ENCODE assay signal across 8 mouse cellular contexts in the genomic region with DNA sequence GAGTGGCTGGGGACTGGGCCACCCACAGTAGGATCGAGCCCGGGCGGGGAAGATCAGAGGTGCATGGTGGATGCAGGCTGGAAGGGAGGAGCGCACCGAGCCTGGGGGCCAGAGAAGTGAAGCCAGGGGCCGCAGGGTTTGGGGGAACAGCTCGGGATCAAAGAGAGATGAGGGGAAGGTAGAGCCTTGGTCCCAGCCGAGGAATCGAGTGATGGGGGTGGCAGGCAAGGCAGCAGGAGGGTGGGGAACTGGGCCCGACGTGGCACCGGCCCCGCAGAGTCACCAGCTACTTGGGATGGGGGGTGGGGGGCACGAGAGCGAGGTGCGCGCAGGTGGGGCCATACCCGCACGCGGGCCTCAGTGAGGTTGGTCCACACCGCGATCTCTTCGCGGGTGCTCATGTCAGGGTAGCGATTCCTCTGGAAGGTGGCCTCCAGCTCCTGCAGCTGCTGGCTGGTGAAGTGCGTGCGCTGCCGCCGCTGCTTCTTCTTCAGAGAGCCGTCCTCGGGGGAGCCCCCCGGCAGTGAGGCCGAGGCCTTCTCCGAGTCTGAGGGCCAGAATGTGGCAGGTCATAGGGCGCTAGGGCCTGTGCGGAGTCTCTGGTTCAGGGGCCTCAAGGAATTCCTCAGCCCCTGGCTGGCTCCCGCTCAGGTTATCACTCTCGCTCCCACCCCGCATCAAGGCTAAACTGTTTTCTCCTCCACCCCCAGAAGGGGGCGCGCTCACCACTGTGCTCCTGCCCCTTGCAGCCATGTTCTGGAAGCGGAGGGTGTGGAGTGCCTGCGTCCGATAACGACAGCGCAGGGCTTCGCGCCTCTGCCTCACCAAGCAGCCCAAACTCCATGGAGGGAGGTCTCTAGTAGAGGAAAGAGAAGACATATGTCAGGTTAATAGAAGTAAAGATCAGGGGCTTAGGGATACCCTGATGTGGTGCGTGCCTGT. TPM values are rescaled to one million over a fixed set of nuclear protein-coding genes. Genes with fewer than 3 reads are reported as not detected.
DNase-seq lines count a peak whose midpoint lies in the region; ATAC-seq and TF ChIP-seq lines count a peak whose summit lies in the region.

No protein-coding gene starts in this region.

- peak; percentile 83 for DNase-seq in 416B (ENCODE audit: low read depth)
- peak; percentile 78 to 92 for DNase-seq in adrenal gland, adult (ENCODE audit: inconsistent age in 2 of 2, low spot score in 1 of 2)
- DNase-seq in heart, adult 8-10 months (ENCODE audit: low spot score): peak; percentile 59
- DNase-seq in kidney, adult 2 months: peak; percentile 70
- peak; percentile 63 to 72 (median 65) for DNase-seq in liver, embryonic 14.5 days (ENCODE audit: low read depth in 3 of 3, low spot score in 3 of 3)
- DNase-seq in neural tube, embryonic 10.5 days (ENCODE audit: extremely low spot score, low spot score): peak; percentile 78
- DNase-seq in stomach, postnatal 0 days (ENCODE audit: low spot score): peak; percentile 88

- peaks cover 98% of the 10 kb centered on the region for H3K27me3 ChIP-seq in embryonic facial prominence, embryonic 13.5 days
- no peaks in the 10 kb centered on the region; the same call in 1 of the 2 replicates for H3K27me3 ChIP-seq in kidney, adult 2 months (replicated peaks; ENCODE audit: control insufficient read depth, insufficient read depth, low read length)
- peaks cover 87% of the 10 kb centered on the region for H3K27me3 ChIP-seq in liver, embryonic 14.5 days (ENCODE audit: control insufficient read depth, insufficient read depth, low read length)
- H3K27me3 ChIP-seq in stomach, postnatal 0 days (ENCODE audit: control insufficient read depth, insufficient read depth, low read length): peaks cover 14% of the 10 kb centered on the region; the same call in 1 of the 2 replicates

- no peaks in the 10 kb centered on the region for H3K36me3 ChIP-seq in embryonic facial prominence, embryonic 13.5 days
- H3K36me3 ChIP-seq in kidney, adult 2 months (ENCODE audit: control insufficient read depth, insufficient read depth, low read length): no peaks in the 10 kb centered on the region
- no peaks in the 10 kb centered on the region for H3K36me3 ChIP-seq in liver, embryonic 14.5 days (replicated peaks; ENCODE audit: control insufficient read depth, insufficient read depth, low read depth)
- no peaks in the 10 kb centered on the region for H3K36me3 ChIP-seq in stomach, postnatal 0 days (ENCODE audit: control insufficient read depth, insufficient read depth, low read length)

- peak overlapping the region; percentile 66 for H3K9ac ChIP-seq in embryonic facial prominence, embryonic 13.5 days
- no peak overlapping the region for H3K9ac ChIP-seq in liver, embryonic 14.5 days (replicated peaks)
- H3K9ac ChIP-seq in stomach, postnatal 0 days (ENCODE audit: low read length): peak overlapping the region; percentile 52; the same call in 1 of the 2 replicates

- no peak for ATAC-seq in embryonic facial prominence, embryonic 13.5 days (ENCODE audit: insufficient number of reproducible peaks, insufficient read depth, low FRiP score, low TSS enrichment, low read depth)
- peak; percentile 75 for ATAC-seq in liver, embryonic 14.5 days (ENCODE audit: insufficient read depth)
- peak; percentile 50 for ATAC-seq in stomach, postnatal 0 days (ENCODE audit: low FRiP score, low TSS enrichment)

- peak; percentile 82 for TF ChIP-seq CTCF in kidney, adult 2 months (conservative IDR thresholded peaks at IDR 0.05; ENCODE audit: insufficient read depth, insufficient read length, low read depth, low read length)
- peak; percentile 96 for TF ChIP-seq CTCF in liver, embryonic 14.5 days (IDR thresholded peaks at IDR 0.05; ENCODE audit: low read depth)
- peak; percentile 89 for TF ChIP-seq CTCF in stomach, postnatal 0 days (IDR thresholded peaks at IDR 0.05; ENCODE audit: low read depth)

- H3K27ac ChIP-seq in embryonic facial prominence, embryonic 13.5 days: no peak overlapping the region
- H3K27ac ChIP-seq in kidney, adult 2 months (ENCODE audit: insufficient read depth, low read depth, low read length): no peak overlapping the region
- no peak overlapping the region for H3K27ac ChIP-seq in liver, embryonic 14.5 days
- no peak overlapping the region for H3K27ac ChIP-seq in stomach, postnatal 0 days (replicated peaks)

- H3K4me1 ChIP-seq in embryonic facial prominence, embryonic 13.5 days: peaks cover 31% of the 10 kb centered on the region
- H3K4me1 ChIP-seq in kidney, adult 2 months (ENCODE audit: control insufficient read depth, insufficient read depth, low read length): 0 out of 2 replicates have a peak, but pooled peaks cover 8% of the 10 kb centered on the region
- H3K4me1 ChIP-seq in liver, embryonic 14.5 days (replicated peaks; ENCODE audit: control insufficient read depth in 2 of 2, insufficient read depth in 2 of 2, low read length in 1 of 2): peaks cover 6% of the 10 kb centered on the region in 2 experiments
- peaks cover 13% of the 10 kb centered on the region for H3K4me1 ChIP-seq in stomach, postnatal 0 days (replicated peaks; ENCODE audit: control insufficient read depth, insufficient read depth)

- no peak for TF ChIP-seq EP300 in liver, embryonic 14.5 days (IDR thresholded peaks at IDR 0.05; ENCODE audit: low read depth)
- no peak for TF ChIP-seq EP300 in stomach, postnatal 0 days (optimal IDR thresholded peaks at IDR 0.05)

- H3K4me3 ChIP-seq in embryonic facial prominence, embryonic 13.5 days: peak overlapping the region; percentile 54
- H3K4me3 ChIP-seq in kidney, adult 2 months (ENCODE audit: insufficient read depth, low read depth, low read length): peak overlapping the region; percentile 49; the same call in 1 of the 2 replicates
- H3K4me3 ChIP-seq in liver, embryonic 14.5 days (ENCODE audit: insufficient read depth in 1 of 2, low read depth in 2 of 2, low read length in 2 of 2): peak overlapping the region; percentile 8 to 52; a peak in 3 of 4 replicates
- H3K4me3 ChIP-seq in stomach, postnatal 0 days (ENCODE audit: low read depth, low read length): peak overlapping the region; percentile 49

- 3% methylated on average over 49 of the region's 49 CpGs for WGBS in embryonic facial prominence, embryonic 13.5 days
- WGBS in kidney, adult 2 months: 3% methylated on average over 49 of the region's 49 CpGs
- WGBS in liver, embryonic 14.5 days (ENCODE audit: insufficient replicate concordance): 3% methylated on average over 49 of the region's 49 CpGs
- WGBS in stomach, postnatal 0 days: 3% methylated on average over 49 of the region's 49 CpGs

- TF ChIP-seq POLR2A in kidney, adult 2 months (IDR thresholded peaks at IDR 0.05; ENCODE audit: low read depth, low read length): no peak

- H3K9me3 ChIP-seq in embryonic facial prominence, embryonic 13.5 days: no peaks in the 10 kb centered on the region
- no peaks in the 10 kb centered on the region for H3K9me3 ChIP-seq in liver, embryonic 14.5 days (ENCODE audit: control insufficient read depth, low read length)
- H3K9me3 ChIP-seq in stomach, postnatal 0 days (ENCODE audit: control insufficient read depth, low read length): no peaks in the 10 kb centered on the region

- peak overlapping the region; percentile 97 for H3K4me2 ChIP-seq in embryonic facial prominence, embryonic 13.5 days
- peak overlapping the region; percentile 66 for H3K4me2 ChIP-seq in liver, embryonic 14.5 days (ENCODE audit: low read depth)
- H3K4me2 ChIP-seq in stomach, postnatal 0 days (replicated peaks; ENCODE audit: low read depth): peak overlapping the region; percentile 100

RNA-seq across cellular contexts. Expression of a gene that starts 5.2 kb away (rescaled TPM):
- 0.25 and 0.28 TPM in 2 replicates for polyA plus RNA-seq in embryonic facial prominence, embryonic 13.5 days (2015; fragmentation: Nextera tagmentation; extraction: Ambion mirVana)
- total RNA-seq in heart, adult 8-10 months (2022): under 1 TPM in 1 of 4 experiments, not detected in 3; 0.19 TPM
- 1.4 and 3.4 TPM in 2 replicates for polyA plus RNA-seq in kidney, adult 2 months (2012; rRNA removed)
- polyA plus RNA-seq in liver, embryonic 14.5 days (2012; rRNA removed): 0.02 TPM in 1 of 2 replicates, not detected in the other
- polyA plus RNA-seq in liver, embryonic 14.5 days (2014; fragmentation: Nextera tagmentation; extraction: Ambion mirVana): not detected in 2 replicates
- 0.05 TPM in 1 of 2 replicates, not detected in the other for polyA plus RNA-seq in stomach, postnatal 0 days (2015; fragmentation: Nextera tagmentation; extraction: Ambion mirVana)

RNA-seq across cellular contexts. Expression of a gene that starts 11.2 kb away (rescaled TPM):
- polyA plus RNA-seq in embryonic facial prominence, embryonic 13.5 days (2015; fragmentation: Nextera tagmentation; extraction: Ambion mirVana): 2.4 and 2.5 TPM in 2 replicates
- 1 to 10 TPM in 2 of 4 experiments, under 1 TPM in 2; 0.34 to 1.7 (median 1.1) TPM for total RNA-seq in heart, adult 8-10 months (2022)
- polyA plus RNA-seq in kidney, adult 2 months (2012; rRNA removed): 0.05 TPM in 1 of 2 replicates, not detected in the other
- polyA plus RNA-seq in liver, embryonic 14.5 days (2012; rRNA removed): not detected in 2 replicates
- not detected in 2 replicates for polyA plus RNA-seq in liver, embryonic 14.5 days (2014; fragmentation: Nextera tagmentation; extraction: Ambion mirVana)
- polyA plus RNA-seq in stomach, postnatal 0 days (2015; fragmentation: Nextera tagmentation; extraction: Ambion mirVana): 0.13 and 0.22 TPM in 2 replicates

RNA-seq across cellular contexts. Expression of a gene that starts 15.4 kb away (rescaled TPM):
- 66.1 and 67.6 TPM in 2 replicates for polyA plus RNA-seq in embryonic facial prominence, embryonic 13.5 days (2015; fragmentation: Nextera tagmentation; extraction: Ambion mirVana)
- 10 to 100 TPM; 37.7 to 45.6 (median 41.9) TPM for total RNA-seq in heart, adult 8-10 months (2022)
- polyA plus RNA-seq in kidney, adult 2 months (2012; rRNA removed): 60.8 and 64.7 TPM in 2 replicates
- polyA plus RNA-seq in liver, embryonic 14.5 days (2012; rRNA removed): 14.6 and 17.4 TPM in 2 replicates
- 11.2 and 14.0 TPM in 2 replicates for polyA plus RNA-seq in liver, embryonic 14.5 days (2014; fragmentation: Nextera tagmentation; extraction: Ambion mirVana)
- 21.2 and 29.0 TPM in 2 replicates for polyA plus RNA-seq in stomach, postnatal 0 days (2015; fragmentation: Nextera tagmentation; extraction: Ambion mirVana)
